Mouse (Mus musculus): ENCODE measurements around the gene Dapk3. TPM values are rescaled to one million over a fixed set of nuclear protein-coding genes. Genes with fewer than 3 reads are reported as not detected.

The Dapk3 gene
- polyA plus RNA-seq, 1 experiment from 2014 or later = 45.7 TPM

GRCm38 (mm10) chr10:81140005-81140404, 42.8 kb upstream of the Dapk3 start:
- H3K36me3 ChIP-seq = peaks cover 19% of the 10 kb centered on the region
- peak overlapping the region; percentile 5; the same call in 1 of the 2 replicates for H3K9ac ChIP-seq
- H3K27ac ChIP-seq = peak overlapping the region; percentile 74
- ATAC-seq (ENCODE audit: insufficient number of reproducible peaks, low FRiP score, low TSS enrichment, low read depth) = no peak
- H3K4me1 ChIP-seq = peaks cover 68% of the 10 kb centered on the region
- H3K4me3 ChIP-seq = peak overlapping the region; percentile 94
- WGBS = 47% methylated on average over 8 of the region's 8 CpGs
- peaks cover 7% of the 10 kb centered on the region for H3K27me3 ChIP-seq
- no peaks in the 10 kb centered on the region for H3K9me3 ChIP-seq
- peak overlapping the region; percentile 89 for H3K4me2 ChIP-seq

- no peak for ATAC-seq (ENCODE audit: insufficient number of reproducible peaks, low FRiP score, low TSS enrichment, low read depth)
- Histone ChIP-seq H3K27ac (peak overlapping the region; percentile 74), H3K4me1 (peaks cover 68% of the 10 kb centered on the region), H3K9ac (peak overlapping the region; percentile 5; the same call in 1 of the 2 replicates), H3K36me3 (peaks cover 27% of the 10 kb centered on the region), H3K4me2 (peak overlapping the region; percentile 89), H3K27me3 (no peaks in the 10 kb centered on the region), H3K4me3 (peak overlapping the region; percentile 94), H3K9me3 (no peaks in the 10 kb centered on the region)
- 43% methylated on average over 10 of the region's 10 CpGs for WGBS
Observed at GRCm38 (mm10) chr10:81140717-81141454, 41.9 kb upstream of the Dapk3 start.

- Histone ChIP-seq H3K9ac (no peak overlapping the region), H3K27ac (peak overlapping the region; percentile 74), H3K4me3 (peak overlapping the region; percentile 94; the same call in 1 of the 2 replicates), H3K4me2 (peak overlapping the region; percentile 89), H3K4me1 (peaks cover 71% of the 10 kb centered on the region), H3K9me3 (no peaks in the 10 kb centered on the region), H3K36me3 (peaks cover 35% of the 10 kb centered on the region), H3K27me3 (no peaks in the 10 kb centered on the region)
- 68% methylated on average over 6 of the region's 7 CpGs for WGBS
- no peak for ATAC-seq (ENCODE audit: insufficient number of reproducible peaks, low FRiP score, low TSS enrichment, low read depth)
Observed at GRCm38 (mm10) chr10:81141455-81142210, 41.2 kb upstream of the Dapk3 start.

- 52% methylated on average over 5 of the region's 5 CpGs for WGBS
- Histone ChIP-seq H3K27me3 (no peaks in the 10 kb centered on the region), H3K4me2 (peak overlapping the region; percentile 89; the same call in 1 of the 2 replicates), H3K9me3 (no peaks in the 10 kb centered on the region), H3K4me3 (no peak overlapping the region), H3K4me1 (peaks cover 71% of the 10 kb centered on the region), H3K9ac (no peak overlapping the region), H3K36me3 (peaks cover 44% of the 10 kb centered on the region), H3K27ac (peak overlapping the region; percentile 22)
- no peak for ATAC-seq (ENCODE audit: insufficient number of reproducible peaks, low FRiP score, low TSS enrichment, low read depth)
Observed at GRCm38 (mm10) chr10:81142551-81142981, 40.2 kb upstream of the Dapk3 start.

- no peaks in the 10 kb centered on the region for H3K9me3 ChIP-seq
- H3K36me3 ChIP-seq = peaks cover 51% of the 10 kb centered on the region
- no peak overlapping the region for H3K4me3 ChIP-seq
- no peak overlapping the region for H3K4me2 ChIP-seq
- H3K4me1 ChIP-seq = peaks cover 67% of the 10 kb centered on the region
- no peak for ATAC-seq (ENCODE audit: insufficient number of reproducible peaks, low FRiP score, low TSS enrichment, low read depth)
- 92% methylated on average over 7 of the region's 7 CpGs for WGBS
- H3K27me3 ChIP-seq = no peaks in the 10 kb centered on the region
- H3K27ac ChIP-seq = no peak overlapping the region
- H3K9ac ChIP-seq = no peak overlapping the region
Observed at GRCm38 (mm10) chr10:81143157-81143633, 39.6 kb upstream of the Dapk3 start.

GRCm38 (mm10) chr10:81143845-81144437, 38.9 kb upstream of the Dapk3 start:
- Histone ChIP-seq H3K4me3 (no peak overlapping the region), H3K36me3 (peaks cover 58% of the 10 kb centered on the region), H3K4me1 (peaks cover 60% of the 10 kb centered on the region)

GRCm38 (mm10) chr10:81144667-81145066, 38.1 kb upstream of the Dapk3 start:
- whole genome bisulfite sequencing = 88% methylated on average over 26 of the region's 27 CpGs
- Histone ChIP-seq H3K27me3 (no peaks in the 10 kb centered on the region), H3K9ac (no peak overlapping the region), H3K4me1 (peaks cover 52% of the 10 kb centered on the region), H3K9me3 (no peaks in the 10 kb centered on the region), H3K4me2 (no peak overlapping the region), H3K36me3 (peaks cover 65% of the 10 kb centered on the region), H3K27ac (no peak overlapping the region), H3K4me3 (no peak overlapping the region)
- ATAC-seq (ENCODE audit: insufficient number of reproducible peaks, low FRiP score, low TSS enrichment, low read depth) = no peak

More at GRCm38 (mm10) chr10:81143845-81144437, 38.9 kb upstream of the Dapk3 start:
- no peaks in the 10 kb centered on the region for H3K27me3 ChIP-seq
- no peak for ATAC-seq (ENCODE audit: insufficient number of reproducible peaks, low FRiP score, low TSS enrichment, low read depth)
- H3K27ac ChIP-seq = no peak overlapping the region
- H3K4me2 ChIP-seq = no peak overlapping the region
- no peak overlapping the region for H3K9ac ChIP-seq
- no peaks in the 10 kb centered on the region for H3K9me3 ChIP-seq
- 94% methylated on average over 52 of the region's 52 CpGs for WGBS

GRCm38 (mm10) chr10:81145307-81145706, 37.5 kb upstream of the Dapk3 start:
- H3K27me3 ChIP-seq = no peaks in the 10 kb centered on the region
- H3K4me2 ChIP-seq = no peak overlapping the region
- peaks cover 72% of the 10 kb centered on the region for H3K36me3 ChIP-seq
- H3K9me3 ChIP-seq = no peaks in the 10 kb centered on the region
- H3K9ac ChIP-seq = no peak overlapping the region
- peaks cover 46% of the 10 kb centered on the region for H3K4me1 ChIP-seq
- H3K4me3 ChIP-seq = no peak overlapping the region
- ATAC-seq (ENCODE audit: insufficient number of reproducible peaks, low FRiP score, low TSS enrichment, low read depth) = no peak
- 95% methylated on average over 6 of the region's 6 CpGs for WGBS
- no peak overlapping the region for H3K27ac ChIP-seq

- H3K27ac ChIP-seq = 0 out of 2 replicates have a peak overlapping the region, but pooled peaks have one; percentile 18
- no peak for ATAC-seq (ENCODE audit: insufficient number of reproducible peaks, low FRiP score, low TSS enrichment, low read depth)
- H3K9ac ChIP-seq = no peak overlapping the region
- no peak overlapping the region for H3K4me2 ChIP-seq
- WGBS = 81% methylated on average over 7 of the region's 7 CpGs
- no peaks in the 10 kb centered on the region for H3K27me3 ChIP-seq
- H3K4me1 ChIP-seq = peaks cover 41% of the 10 kb centered on the region
- no peaks in the 10 kb centered on the region for H3K9me3 ChIP-seq
- H3K36me3 ChIP-seq = peaks cover 75% of the 10 kb centered on the region
- no peak overlapping the region for H3K4me3 ChIP-seq
Observed at GRCm38 (mm10) chr10:81145778-81146177, 37.0 kb upstream of the Dapk3 start.

GRCm38 (mm10) chr10:81146296-81146695, 36.5 kb upstream of the Dapk3 start:
- H3K27me3 ChIP-seq = no peaks in the 10 kb centered on the region
- no peak for ATAC-seq (ENCODE audit: insufficient number of reproducible peaks, low FRiP score, low TSS enrichment, low read depth)
- no peak overlapping the region for H3K9ac ChIP-seq
- H3K4me2 ChIP-seq = no peak overlapping the region
- peaks cover 36% of the 10 kb centered on the region for H3K4me1 ChIP-seq
- peaks cover 75% of the 10 kb centered on the region for H3K36me3 ChIP-seq
- H3K9me3 ChIP-seq = no peaks in the 10 kb centered on the region
- 75% methylated on average over 4 of the region's 4 CpGs for WGBS
- no peak overlapping the region for H3K4me3 ChIP-seq
- H3K27ac ChIP-seq = peak overlapping the region; percentile 18; the same call in 1 of the 2 replicates

- H3K4me2 ChIP-seq = no peak overlapping the region
- peaks cover 14% of the 10 kb centered on the region for H3K4me1 ChIP-seq
- H3K9ac ChIP-seq = no peak overlapping the region
- H3K9me3 ChIP-seq = no peaks in the 10 kb centered on the region
- no peaks in the 10 kb centered on the region for H3K27me3 ChIP-seq
- H3K27ac ChIP-seq = no peak overlapping the region
- peaks cover 85% of the 10 kb centered on the region for H3K36me3 ChIP-seq
- ATAC-seq (ENCODE audit: insufficient number of reproducible peaks, low FRiP score, low TSS enrichment, low read depth) = no peak
- 70% methylated on average over 6 of the region's 6 CpGs for WGBS
- no peak overlapping the region for H3K4me3 ChIP-seq
Observed at GRCm38 (mm10) chr10:81151261-81151660, 31.5 kb upstream of the Dapk3 start.
